Mouse (Mus musculus) embryo, embryonic 10 days (tissue): Measurements from ENCODE around the gene Cox5b.

ENCODE experiments used
- DNase-seq: peaks from one replicate; pipeline ENCODE4 v3.0.0-alpha.2; 2015; ENCODE audit warnings: low spot score

Cox5b gene

DNA sequence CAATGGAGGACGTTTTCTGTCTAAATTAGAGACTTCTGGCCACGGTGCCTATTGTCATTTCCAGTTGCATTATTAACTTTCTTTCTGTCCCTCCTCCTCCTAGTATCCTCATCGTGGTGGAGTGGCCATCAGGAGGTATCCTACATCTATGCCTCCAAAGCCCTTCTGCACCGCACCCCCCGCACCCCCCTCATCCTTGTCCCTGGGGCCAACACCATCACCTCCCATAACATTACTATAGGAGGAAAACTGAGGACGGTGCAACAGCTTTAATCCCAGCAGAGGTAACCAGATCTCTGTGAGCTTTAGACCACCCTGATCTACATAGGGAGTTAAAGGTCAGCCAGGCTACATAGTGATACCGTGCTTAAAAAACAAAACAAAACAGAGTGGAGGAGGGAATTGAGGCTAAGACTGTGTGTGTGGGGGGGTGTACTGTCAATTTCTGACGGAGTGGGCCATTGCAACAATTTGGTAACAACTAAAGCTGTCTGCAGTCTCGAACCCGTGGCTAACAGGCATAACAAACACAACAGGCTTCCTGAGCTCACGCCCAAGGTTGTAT lies 496 bp upstream of the Cox5b start:
- DNase-seq: no peak

- DNase-seq: no peak
Measured at GRCm38 (mm10) chr1:36694871-36695270, 3.6 kb downstream of the Cox5b start.

DNA sequence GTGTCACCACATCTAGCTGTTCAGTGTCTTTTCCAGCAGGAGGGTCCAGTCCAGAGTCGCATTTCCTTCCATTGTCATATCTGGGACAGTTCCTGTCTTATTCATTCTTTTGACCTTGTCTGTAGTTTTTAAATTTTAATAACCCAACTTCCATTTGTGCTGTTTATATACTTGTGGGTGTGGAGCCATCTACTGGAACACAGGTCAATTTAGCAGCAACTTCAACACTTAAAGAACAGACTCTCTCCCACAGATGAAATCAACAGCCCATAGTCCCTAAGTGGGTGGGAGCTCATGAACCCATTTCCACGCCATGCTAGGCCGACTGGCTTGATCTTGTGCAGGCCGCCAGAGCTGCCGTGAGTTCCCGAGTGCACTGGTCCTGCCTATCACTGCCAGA lies 5.2 kb downstream of the Cox5b start:
- no peak for DNase-seq

- DNase-seq: no peak
Measured at GRCm38 (mm10) chr1:36697030-36697429, 5.8 kb downstream of the Cox5b start.

GRCm38 (mm10) chr1:36707166-36707565 lies 15.9 kb downstream of the Cox5b start:
- no peak for DNase-seq

DNA sequence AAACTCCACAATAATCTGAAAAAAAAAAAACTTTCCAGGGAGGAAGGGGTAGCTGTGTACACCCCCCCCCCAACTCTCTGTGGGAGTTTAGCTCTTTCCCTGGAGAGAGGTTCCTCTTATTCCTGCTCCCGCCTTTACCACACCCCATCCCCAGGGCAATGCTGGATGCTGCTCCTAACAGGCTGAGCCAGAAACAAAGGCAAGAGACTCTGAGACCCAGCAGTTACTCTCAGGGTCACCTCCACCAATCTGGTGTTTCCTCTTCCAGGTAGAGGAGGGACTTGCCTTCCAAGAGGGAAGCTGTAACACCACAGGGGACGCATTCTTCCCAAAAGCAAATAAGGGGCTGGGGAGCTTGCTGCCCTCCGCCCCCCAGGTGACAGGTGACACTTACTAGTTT lies 16.5 kb downstream of the Cox5b start:
- no peak for DNase-seq

DNA sequence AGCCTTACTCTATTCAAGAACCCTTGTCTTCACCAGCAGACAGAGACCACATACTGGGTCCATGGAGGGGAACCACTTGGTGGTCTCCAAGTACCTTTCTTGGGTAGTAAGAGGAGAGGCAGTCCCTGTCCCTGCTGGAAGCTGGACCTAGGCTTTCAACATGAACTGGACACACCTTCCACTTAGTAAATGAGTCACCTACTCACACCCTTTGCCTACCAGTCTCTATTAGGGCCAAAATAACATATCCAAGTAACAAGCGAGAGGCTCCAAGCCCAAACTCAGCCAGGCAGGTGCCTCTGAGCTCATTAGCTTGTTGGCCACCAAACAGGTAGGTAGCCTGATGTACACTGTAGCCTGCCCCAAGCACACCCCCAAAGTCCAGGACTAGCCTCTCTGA lies 17.4 kb downstream of the Cox5b start:
- DNase-seq: no peak

GRCm38 (mm10) chr1:36709055-36709853 lies 18.0 kb downstream of the Cox5b start:
- DNase-seq: peak; percentile 52

GRCm38 (mm10) chr1:36709854-36710280 lies 18.6 kb downstream of the Cox5b start, which contains the start of gene 4933424G06Rik:
TSS of gene 4933424G06Rik (plus strand) at chr1:36710149.
- peak; percentile 97 for DNase-seq

DNA sequence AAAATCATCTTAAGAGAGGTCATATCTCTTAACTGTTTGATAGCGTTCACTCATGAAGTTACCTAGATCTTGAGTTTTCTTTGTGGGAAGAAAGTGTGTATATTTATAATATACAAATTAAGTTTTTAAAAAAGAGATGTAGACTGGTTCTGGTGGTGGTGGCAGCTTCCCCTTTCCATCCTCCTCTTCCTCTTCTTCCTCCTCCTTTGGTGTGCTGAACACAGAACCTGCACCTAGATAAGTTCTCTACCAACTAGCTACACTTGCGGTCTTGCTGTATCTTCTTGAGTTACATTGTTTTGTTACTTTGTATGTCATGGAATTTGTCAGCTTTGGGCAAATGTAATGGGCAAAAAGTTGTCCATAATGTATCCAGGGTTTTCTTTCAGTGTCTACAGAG lies 19.9 kb downstream of the Cox5b start:
- no peak for DNase-seq

- no peak for DNase-seq
Measured at GRCm38 (mm10) chr1:36714311-36714710, 23.1 kb downstream of the Cox5b start, which contains the start of gene Actr1b. TSS of gene Actr1b (minus strand) at chr1:36714422.

GRCm38 (mm10) chr1:36718786-36719185 lies 27.5 kb downstream of the Cox5b start:
- DNase-seq: no peak

DNA sequence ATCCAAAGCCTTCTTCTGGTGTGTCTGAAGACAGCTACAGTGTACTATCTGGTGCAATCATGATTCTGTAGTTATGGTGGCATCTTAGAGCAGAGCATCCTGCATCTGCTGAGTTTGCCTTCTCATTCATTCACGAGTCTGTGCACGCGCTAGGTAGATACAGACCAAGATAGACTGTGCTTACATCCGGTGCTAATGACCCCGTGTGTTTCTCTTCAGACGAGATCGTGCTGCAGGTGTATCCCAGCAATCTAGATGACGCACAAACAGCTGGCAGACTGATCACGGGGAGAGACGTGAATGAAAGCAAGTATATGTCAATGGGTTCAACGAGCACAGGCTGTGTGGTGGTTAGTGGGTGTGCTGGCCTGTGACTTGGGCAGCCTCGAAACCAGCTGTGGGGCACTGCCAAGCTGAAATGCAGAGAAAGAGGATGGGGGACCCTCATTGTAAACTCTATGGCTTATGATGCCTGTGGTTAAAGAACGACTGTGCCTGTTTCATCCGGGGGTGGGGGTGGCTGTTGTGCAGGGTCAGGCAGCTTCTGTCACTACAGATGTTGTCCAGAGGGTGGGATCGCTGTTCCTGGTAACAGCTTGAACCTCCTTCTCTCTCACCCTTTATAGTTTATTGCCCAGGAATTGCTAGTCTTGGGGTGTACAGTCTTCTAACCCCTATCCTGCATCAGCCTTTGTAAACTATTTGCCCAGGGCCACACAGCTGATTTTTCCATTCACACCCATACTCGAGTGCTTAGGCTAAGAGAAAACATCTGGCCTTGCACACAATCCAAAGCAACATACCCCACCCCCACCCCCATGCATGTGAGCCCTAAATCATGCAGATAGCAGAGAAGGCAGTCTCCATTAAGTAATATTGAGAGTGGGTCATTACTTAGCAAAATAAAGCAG lies 32.2 kb downstream of the Cox5b start:
- peak; percentile 26 for DNase-seq

- DNase-seq: no peak
Measured at GRCm38 (mm10) chr1:36724057-36724431, 32.8 kb downstream of the Cox5b start.

GRCm38 (mm10) chr1:36737300-36737699 lies 46.1 kb downstream of the Cox5b start:
- DNase-seq: peak; percentile 93

GRCm38 (mm10) chr1:36739231-36739630 lies 48.0 kb downstream of the Cox5b start:
- no peak for DNase-seq

DNA sequence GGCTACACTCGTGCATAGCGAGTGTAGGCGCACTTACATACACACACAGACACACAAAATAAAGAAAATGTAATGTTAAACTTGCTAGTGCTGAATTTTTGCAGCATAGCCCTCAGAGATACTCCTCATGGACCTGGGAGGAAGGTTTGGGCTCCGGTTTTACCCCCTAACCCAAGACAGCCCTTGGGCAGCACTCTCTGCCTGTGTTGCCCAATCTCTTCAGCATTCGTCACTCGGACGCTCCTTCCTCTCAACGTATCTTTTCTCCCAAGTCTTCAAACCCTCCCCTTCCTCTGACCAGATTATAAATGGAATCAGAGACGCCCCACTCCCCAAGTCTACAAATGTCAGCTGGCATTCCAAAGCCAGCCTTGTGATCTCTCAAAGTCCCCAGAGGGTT lies 51.8 kb downstream of the Cox5b start:
- DNase-seq: no peak
